Mouse (Mus musculus): ENCODE data around the gene Zfp827.

GRCm38 (mm10) chr8:79065924-79066323 lies 37.7 kb downstream of the Zfp827 start:
- no peak for TF ChIP-seq CTCF (IDR thresholded peaks at IDR 0.05; ENCODE audit: borderline replicate concordance, insufficient read depth, low read length)
- TF ChIP-seq POLR2A (IDR thresholded peaks at IDR 0.05; ENCODE audit: low read depth, low read length): no peak

All from embryonic fibroblast, embryonic 13.5 days (primary cell).